In genomic region chr8:103699016-103699520, GRCm38 (mm10) we compare ENCODE assay signal across 18 mouse cellular contexts.
"Had no signal": no experiment of that assay in that cellular context is flagged by ENCODE, and none has a peak within 500 bp of the region (broad histone marks: within the 10 kb centered on the region; RNA-seq: fewer than 3 reads in every experiment).

No protein-coding gene starts in this region.

- H3K27ac ChIP-seq: kidney, postnatal 0 days; left cerebral cortex, adult 2 months; liver, embryonic 13.5 days; macrophage; midbrain, embryonic 12.5 days; midbrain, embryonic 15.5 days; neural tube, embryonic 12.5 days; neural tube, embryonic 15.5 days; stomach, embryonic 15.5 days had no signal

- H3K36me3 ChIP-seq: liver, embryonic 13.5 days; midbrain, embryonic 12.5 days; midbrain, embryonic 15.5 days; neural tube, embryonic 12.5 days; neural tube, embryonic 15.5 days; stomach, embryonic 15.5 days had no signal

- H3K4me1 ChIP-seq: liver, embryonic 13.5 days; midbrain, embryonic 12.5 days; midbrain, embryonic 15.5 days; neural tube, embryonic 12.5 days; neural tube, embryonic 15.5 days; stomach, embryonic 15.5 days had no signal

- DNase-seq: kidney, postnatal 25 days; layer of hippocampus, postnatal 36 days; liver, embryonic 13.5 days; lung, embryonic 14.5 days; right cerebral cortex, adult 18-20 months; right cerebral cortex, postnatal 14 days; right cerebral cortex, postnatal 4 days; spleen, adult 18-20 months; thymus, postnatal 25 days had no signal

- ATAC-seq: lung, postnatal 0 days; midbrain, embryonic 15.5 days had no signal

- H3K9me3 ChIP-seq: liver, embryonic 13.5 days; midbrain, embryonic 12.5 days; midbrain, embryonic 15.5 days; neural tube, embryonic 15.5 days; stomach, embryonic 15.5 days had no signal

- H3K4me2 ChIP-seq: liver, embryonic 13.5 days; lung, embryonic 14.5 days; midbrain, embryonic 12.5 days; midbrain, embryonic 15.5 days; neural tube, embryonic 12.5 days; neural tube, embryonic 15.5 days; stomach, embryonic 15.5 days had no signal

- H3K4me3 ChIP-seq: left cerebral cortex, adult 2 months; liver, embryonic 13.5 days; midbrain, embryonic 12.5 days; midbrain, embryonic 15.5 days; neural tube, embryonic 12.5 days; neural tube, embryonic 15.5 days; stomach, embryonic 15.5 days had no signal

- H3K27me3 ChIP-seq: liver, embryonic 13.5 days; midbrain, embryonic 12.5 days; midbrain, embryonic 15.5 days; neural tube, embryonic 12.5 days; neural tube, embryonic 15.5 days; stomach, embryonic 15.5 days had no signal

- H3K9ac ChIP-seq: liver, embryonic 13.5 days; lung, embryonic 14.5 days; midbrain, embryonic 12.5 days; midbrain, embryonic 15.5 days; neural tube, embryonic 12.5 days; neural tube, embryonic 15.5 days; stomach, embryonic 15.5 days had no signal
